Mouse (Mus musculus): ENCODE results near the gene Ccdc63.

DNA sequence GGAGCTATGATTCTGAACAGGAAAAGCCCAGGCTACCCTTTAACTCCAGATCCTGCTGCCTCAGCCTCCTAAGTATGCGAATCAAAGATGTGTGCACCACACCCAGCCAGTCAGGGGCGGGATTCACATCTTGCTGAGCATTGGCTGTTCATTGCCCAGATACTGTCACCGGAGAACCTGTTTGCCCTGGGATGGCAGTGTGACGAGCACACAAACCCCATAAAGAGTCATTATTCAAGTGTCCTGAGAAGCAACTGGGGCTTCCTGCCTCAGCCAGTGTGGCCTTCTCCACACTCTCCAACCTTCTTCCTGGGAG, 28.7 kb downstream of the Ccdc63 start:
- no peak for TF ChIP-seq POLR2A (IDR thresholded peaks at IDR 0.05; ENCODE audit: borderline replicate concordance, control insufficient read depth, low read depth, low read length)
- no peak for TF ChIP-seq CTCF (IDR thresholded peaks at IDR 0.05; ENCODE audit: control insufficient read depth, insufficient read depth, low read length)
